Mouse (Mus musculus): Measurements from ENCODE around the gene Clec2l.

DNA sequence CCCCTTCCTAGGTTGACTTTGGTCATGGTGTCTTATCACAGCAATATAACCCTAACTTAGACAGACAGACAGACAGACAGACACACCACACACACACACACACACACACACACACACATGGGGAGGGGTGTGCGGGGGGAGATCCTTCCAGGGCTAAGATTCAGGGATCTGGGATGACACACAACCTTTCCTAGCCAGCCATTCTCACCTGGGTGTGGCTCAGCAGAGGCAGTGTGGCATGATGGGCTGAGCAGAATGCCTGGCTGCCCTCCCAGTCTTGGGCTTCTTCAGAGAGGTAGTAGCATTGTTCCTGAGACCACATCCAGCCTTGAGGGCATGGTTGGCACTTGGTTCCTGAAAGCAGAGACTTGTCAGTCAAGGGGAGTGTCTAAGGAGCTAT lies 33.3 kb upstream of the Clec2l start:
- no peak for TF ChIP-seq CTCF (IDR thresholded peaks at IDR 0.05; ENCODE audit: low read depth)
- no peak for TF ChIP-seq EP300 (IDR thresholded peaks at IDR 0.05; ENCODE audit: low read depth)
